Mouse (Mus musculus): Measurements from ENCODE around the gene Adk. TPM values are rescaled to one million over a fixed set of nuclear protein-coding genes. Genes with fewer than 3 reads are reported as not detected.

The Adk gene
- total and polyA plus RNA-seq, 3 experiments = 47.9 to 129 (median 59.0) TPM

GRCm38 (mm10) chr14:21251386-21251785 lies 199.0 kb downstream of the Adk start:
- in situ Hi-C loops (cut with MboI; ENCODE audit: low pct_ligation_motif_present, low pct_unique_long_range_greater_than_20kb, low sequenced_read_pairs) (no loop called here), dilution Hi-C loops (cut with MboI; ENCODE audit: extremely low pct_ligation_motif_present, extremely low pct_unique_long_range_greater_than_20kb, low sequenced_read_pairs) (no loop called here)
- Histone ChIP-seq H3K36me3 (replicated peaks in 1 of 2; ENCODE audit: control insufficient read depth in 1 of 2, insufficient read depth in 1 of 2, low read length in 1 of 2) (no peaks in the 10 kb centered on the region), H3K9me3 (replicated peaks; ENCODE audit: low read length) (no peaks in the 10 kb centered on the region), H3K4me2 (ENCODE audit: insufficient read depth, low read depth, poor library complexity, severe bottlenecking) (no peak overlapping the region), H3K79me2 (replicated peaks; ENCODE audit: control insufficient read depth, extremely low read depth, insufficient read depth, poor library complexity, severe bottlenecking) (no peaks in the 10 kb centered on the region; the same call in 1 of the 2 replicates), H3K9ac (ENCODE audit: insufficient read depth, low read depth) (no peak overlapping the region), H3K4me1 (ENCODE audit: control insufficient read depth in 1 of 2, insufficient read depth in 2 of 2) (no peaks in the 10 kb centered on the region), H3K27ac (ENCODE audit: insufficient read depth, low read depth) (no peak overlapping the region), H3K4me3 (replicated peaks in 1 of 3; ENCODE audit: low read depth in 2 of 3, low read length in 2 of 3, poor library complexity in 1 of 3) (no peak overlapping the region), H3K27me3 (replicated peaks) (no peaks in the 10 kb centered on the region)
- no peak for DNase-seq (ENCODE audit: extremely low read depth)
- TF ChIP-seq ETS1 (conservative IDR thresholded peaks at IDR 0.05; ENCODE audit: low read depth, low read length) (no peak), ELF1 (IDR thresholded peaks at IDR 0.05; ENCODE audit: low read depth, low read length) (no peak), JUND (conservative IDR thresholded peaks at IDR 0.05; ENCODE audit: low read depth, low read length) (no peak), ZKSCAN1 (IDR thresholded peaks at IDR 0.05; ENCODE audit: borderline replicate concordance, low read depth, low read length) (no peak), NELFE (IDR thresholded peaks at IDR 0.05; ENCODE audit: low read depth, low read length) (no peak)

- TF ChIP-seq CHD1 (IDR thresholded peaks at IDR 0.05; ENCODE audit: low read depth, low read length) = no peak
- no peak for TF ChIP-seq UBTF (IDR thresholded peaks at IDR 0.05; ENCODE audit: low read depth, low read length)
- TF ChIP-seq RCOR1 (conservative IDR thresholded peaks at IDR 0.05; ENCODE audit: low read depth, low read length) = no peak
- no peak for TF ChIP-seq ZC3H11A (IDR thresholded peaks at IDR 0.05; ENCODE audit: low read depth, low read length)
- no peak for TF ChIP-seq ETS1 (conservative IDR thresholded peaks at IDR 0.05; ENCODE audit: low read depth, low read length)
- dilution Hi-C loops (cut with MboI; ENCODE audit: extremely low pct_ligation_motif_present, extremely low pct_unique_long_range_greater_than_20kb, low sequenced_read_pairs) = no loop called here
- Histone ChIP-seq H3K4me3 (replicated peaks in 1 of 3; ENCODE audit: low read depth in 2 of 3, low read length in 2 of 3, poor library complexity in 1 of 3) (no peak overlapping the region), H3K4me1 (ENCODE audit: control insufficient read depth in 1 of 2, insufficient read depth in 2 of 2) (no peaks in the 10 kb centered on the region), H3K4me2 (ENCODE audit: insufficient read depth, low read depth, poor library complexity, severe bottlenecking) (no peak overlapping the region), H3K27me3 (replicated peaks) (no peaks in the 10 kb centered on the region), H3K36me3 (replicated peaks in 1 of 2; ENCODE audit: control insufficient read depth in 1 of 2, insufficient read depth in 1 of 2, low read length in 1 of 2) (peaks cover 0 to under 1% of the 10 kb centered on the region in 2 experiments), H3K27ac (ENCODE audit: insufficient read depth, low read depth) (no peak overlapping the region), H3K79me2 (replicated peaks; ENCODE audit: control insufficient read depth, extremely low read depth, insufficient read depth, poor library complexity, severe bottlenecking) (no peaks in the 10 kb centered on the region; the same call in 1 of the 2 replicates), H3K9me3 (replicated peaks; ENCODE audit: low read length) (no peaks in the 10 kb centered on the region), H3K9ac (ENCODE audit: insufficient read depth, low read depth) (no peak overlapping the region)
- in situ Hi-C loops (cut with MboI; ENCODE audit: low pct_ligation_motif_present, low pct_unique_long_range_greater_than_20kb, low sequenced_read_pairs) = no loop called here
- DNase-seq (ENCODE audit: extremely low read depth) = no peak
These were observed 200.0 kb downstream of the Adk start for GRCm38 (mm10) chr14:21252326-21252886.

- Histone ChIP-seq H3K27ac (ENCODE audit: insufficient read depth, low read depth) (no peak overlapping the region), H3K4me3 (replicated peaks in 1 of 3; ENCODE audit: low read depth in 2 of 3, low read length in 2 of 3, poor library complexity in 1 of 3) (no peak overlapping the region), H3K27me3 (replicated peaks) (no peaks in the 10 kb centered on the region), H3K4me2 (ENCODE audit: insufficient read depth, low read depth, poor library complexity, severe bottlenecking) (no peak overlapping the region), H3K79me2 (replicated peaks; ENCODE audit: control insufficient read depth, extremely low read depth, insufficient read depth, poor library complexity, severe bottlenecking) (no peaks in the 10 kb centered on the region; the same call in 1 of the 2 replicates), H3K4me1 (ENCODE audit: control insufficient read depth in 1 of 2, insufficient read depth in 2 of 2) (no peaks in the 10 kb centered on the region), H3K9ac (ENCODE audit: insufficient read depth, low read depth) (no peak overlapping the region), H3K36me3 (replicated peaks in 1 of 2; ENCODE audit: control insufficient read depth in 1 of 2, insufficient read depth in 1 of 2, low read length in 1 of 2) (peaks cover 0 to 2% of the 10 kb centered on the region in 2 experiments), H3K9me3 (replicated peaks; ENCODE audit: low read length) (no peaks in the 10 kb centered on the region)
- no peak for DNase-seq (ENCODE audit: extremely low read depth)
- TF ChIP-seq CHD2 (IDR thresholded peaks at IDR 0.05; ENCODE audit: low read length) (no peak), MEF2A (IDR thresholded peaks at IDR 0.05; ENCODE audit: borderline replicate concordance, low read depth, low read length) (no peak), SIN3A (IDR thresholded peaks at IDR 0.05; ENCODE audit: low read length) (no peak), IRF4 (IDR thresholded peaks at IDR 0.05; ENCODE audit: low read depth, low read length) (no peak), KAT2A (IDR thresholded peaks at IDR 0.05; ENCODE audit: insufficient replicate concordance, low read length) (no peak), NELFE (IDR thresholded peaks at IDR 0.05; ENCODE audit: low read depth, low read length) (no peak), HCFC1 (IDR thresholded peaks at IDR 0.05; ENCODE audit: low read depth, low read length) (no peak), USF1 (IDR thresholded peaks at IDR 0.05; ENCODE audit: low read depth, low read length) (no peak), MYC (IDR thresholded peaks at IDR 0.05; ENCODE audit: low read depth, low read length) (no peak), ETS1 (conservative IDR thresholded peaks at IDR 0.05; ENCODE audit: low read depth, low read length) (no peak), PAX5 (IDR thresholded peaks at IDR 0.05; ENCODE audit: low read length) (no peak), TBP (conservative IDR thresholded peaks at IDR 0.05; ENCODE audit: low read depth, low read length) (no peak), UBTF (IDR thresholded peaks at IDR 0.05; ENCODE audit: low read depth, low read length) (no peak)
- dilution Hi-C loops (cut with MboI; ENCODE audit: extremely low pct_ligation_motif_present, extremely low pct_unique_long_range_greater_than_20kb, low sequenced_read_pairs) = no loop called here
- in situ Hi-C loops (cut with MboI; ENCODE audit: low pct_ligation_motif_present, low pct_unique_long_range_greater_than_20kb, low sequenced_read_pairs) = no loop called here
These were observed 201.1 kb downstream of the Adk start for GRCm38 (mm10) chr14:21253321-21253992.

Data from CH12.LX (cell line).